Mouse (Mus musculus) hematopoietic multipotent progenitor cell, adult 10-12 weeks (in vitro differentiated cells): ENCODE data around the gene Mospd2. TPM values are rescaled to one million over a fixed set of nuclear protein-coding genes. Genes with fewer than 3 reads are reported as not detected.

Experiments used
- polyA plus RNA-seq: library from polyadenylated mRNA; stranded (reverse); fragments of >175 nt; gene quantifications from 2 replicates; pipeline ENCODE4 v1.2.3, GENCODE M21; 2012; ENCODE audit warnings: low replicate concordance

Mospd2 gene
- 1.8 and 3.6 TPM in 2 replicates for polyA plus RNA-seq

DNA sequence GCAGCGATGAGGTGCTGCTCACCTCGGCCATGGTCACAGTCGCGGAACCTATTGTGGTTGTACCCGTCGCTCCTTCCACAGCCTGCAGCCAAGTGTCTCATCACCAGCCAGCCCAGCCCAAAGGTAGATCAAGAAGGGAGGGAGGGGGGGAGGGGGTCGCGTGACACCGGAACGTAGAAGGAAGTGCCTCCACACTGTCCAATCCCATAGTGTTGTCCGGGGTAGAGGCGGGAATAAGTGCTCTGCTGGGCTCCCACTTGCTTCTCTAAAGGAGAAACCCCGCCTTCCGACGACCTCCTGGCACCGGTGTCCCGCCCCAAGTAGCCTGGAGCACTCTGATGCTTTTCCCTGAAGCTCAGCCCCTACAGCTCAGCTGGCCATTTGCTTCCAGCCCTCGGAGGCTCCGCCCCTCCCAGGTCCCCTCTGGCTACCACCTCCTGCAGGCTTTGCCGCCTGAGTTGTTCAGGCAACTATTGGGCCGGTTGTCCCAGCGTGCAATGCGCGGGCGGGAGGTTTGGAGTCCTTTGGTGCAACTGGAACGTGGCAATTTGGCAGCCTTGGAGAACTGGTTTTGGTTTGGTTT lies at the start of gene Mospd2, which contains the start of gene Fancb:
Mospd2 (minus strand) TSS at position 183 of the 583 bp plus-strand sequence.
Fancb (plus strand) TSS at position 400 of the 583 bp plus-strand sequence.

DNA sequence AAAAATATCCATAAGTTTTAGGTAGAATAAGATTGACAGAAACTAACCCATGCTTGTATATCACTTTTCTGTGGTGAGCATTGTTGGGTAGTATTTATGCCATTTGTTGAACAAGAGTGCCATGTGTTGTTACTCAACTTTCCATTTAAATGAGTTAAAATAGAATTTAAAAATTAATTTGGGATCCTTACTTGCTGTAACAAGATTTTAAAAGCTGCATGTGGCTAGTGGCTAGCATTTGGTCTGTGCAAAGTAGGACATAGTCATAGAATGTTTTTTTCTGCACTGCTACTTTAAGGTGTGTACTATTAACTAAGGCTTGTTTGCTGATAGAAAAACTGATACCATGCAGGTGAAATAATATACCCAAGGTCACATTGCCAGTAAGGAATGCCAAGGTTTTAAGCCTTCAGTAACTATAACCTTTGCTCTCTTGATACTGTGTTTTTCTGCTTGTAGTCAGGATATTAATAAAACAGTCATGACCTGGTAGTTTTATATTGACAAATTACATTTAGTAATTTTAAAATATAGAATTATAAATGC lies 24.7 kb upstream of the Mospd2 start, which contains the start of gene Gm17604:
Gm17604 (minus strand) TSS at position 51 of the 546 bp plus-strand sequence.

Other genes starting within 250 kb of the Mospd2 start
- gene Fancb, start 217 bp upstream of the Mospd2 start, polyA plus RNA-seq: 0.24 TPM in 1 of 2 replicates, not detected in the other
- gene Gm17604, start 24.5 kb upstream of the Mospd2 start, polyA plus RNA-seq: not detected in 2 replicates